Mouse (Mus musculus): Measurements from ENCODE around the gene Poldip3. TPM values are rescaled to one million over a fixed set of nuclear protein-coding genes. Genes with fewer than 3 reads are reported as not detected.
A peak's percentile ranks its signal among the peaks of the same experiment; 100 is the strongest.

Poldip3 gene
- total and polyA plus RNA-seq, 2 experiments from 2014 or later, result 100 to 103 TPM

DNA sequence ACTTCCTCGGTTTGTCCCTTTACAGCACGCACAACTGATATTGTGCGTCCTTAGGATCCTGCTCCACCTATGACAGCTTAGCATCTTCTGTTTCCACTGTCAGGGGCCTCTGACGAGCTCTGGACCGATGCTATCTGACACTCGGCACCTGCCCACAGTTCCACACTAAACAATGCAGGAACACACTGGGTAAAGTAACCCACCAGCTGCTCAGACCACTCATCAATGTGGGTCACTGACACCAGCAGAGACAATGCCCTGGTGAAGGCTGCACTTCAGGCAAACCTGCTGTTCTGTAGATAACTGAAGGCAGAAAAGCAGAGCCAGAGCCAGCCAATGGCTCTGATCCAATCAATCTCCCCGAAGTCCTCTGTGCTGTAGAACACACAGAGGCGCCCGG is 22.6 kb downstream of the Poldip3 start:
- TF ChIP-seq CTCF (IDR thresholded peaks at IDR 0.05; ENCODE audit: low read depth), result no peak
- H3K4me3 ChIP-seq (ENCODE audit: low read depth, low read length), result no peak overlapping the region
- H3K9ac ChIP-seq, result no peak overlapping the region
- ATAC-seq (no peak), DNase-seq (no peak)
- H3K36me3 ChIP-seq (ENCODE audit: insufficient read depth), result peaks cover 64% of the 10 kb centered on the region
- no peak overlapping the region for H3K4me2 ChIP-seq (ENCODE audit: low read depth)
- no peaks in the 10 kb centered on the region for H3K27me3 ChIP-seq (ENCODE audit: insufficient read depth, low read length)
- H3K4me1 ChIP-seq (ENCODE audit: insufficient read depth), result no peaks in the 10 kb centered on the region
- no peaks in the 10 kb centered on the region for H3K9me3 ChIP-seq (ENCODE audit: low read length)
- WGBS, result 89% methylated on average over 9 of the region's 9 CpGs
- no peak overlapping the region for H3K27ac ChIP-seq (ENCODE audit: low read depth, low read length)

DNA sequence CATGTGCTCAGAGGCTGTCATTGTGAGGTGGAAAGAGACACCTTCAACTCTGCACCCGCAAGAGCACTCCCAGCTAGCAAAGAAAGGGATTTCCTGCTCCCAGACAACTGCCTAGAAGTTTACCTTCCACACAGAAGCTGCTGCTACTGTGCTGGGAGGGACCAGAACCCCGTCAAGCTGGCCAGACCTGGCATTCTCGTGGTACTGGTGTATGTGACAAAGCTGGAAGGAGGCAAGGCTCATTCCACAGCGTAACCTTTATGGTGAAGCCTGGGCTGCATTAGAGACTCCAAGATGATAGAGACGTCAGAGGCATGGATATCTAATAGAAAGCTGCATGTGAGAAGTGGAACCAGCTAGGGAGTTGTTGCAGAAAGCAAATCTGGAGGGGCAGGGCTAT is 24.6 kb downstream of the Poldip3 start:
- no peak overlapping the region for H3K9ac ChIP-seq
- 68% methylated on average over 5 of the region's 5 CpGs for WGBS
- no peak overlapping the region for H3K4me2 ChIP-seq (ENCODE audit: low read depth)
- no peaks in the 10 kb centered on the region for H3K27me3 ChIP-seq (ENCODE audit: insufficient read depth, low read length)
- DNase-seq (no peak), ATAC-seq (no peak)
- no peak overlapping the region for H3K27ac ChIP-seq (ENCODE audit: low read depth, low read length)
- no peak for TF ChIP-seq CTCF (IDR thresholded peaks at IDR 0.05; ENCODE audit: low read depth)
- H3K4me1 ChIP-seq (ENCODE audit: insufficient read depth), result no peaks in the 10 kb centered on the region
- H3K4me3 ChIP-seq (ENCODE audit: low read depth, low read length), result no peak overlapping the region
- H3K36me3 ChIP-seq (ENCODE audit: insufficient read depth), result peaks cover 50% of the 10 kb centered on the region
- no peaks in the 10 kb centered on the region for H3K9me3 ChIP-seq (ENCODE audit: low read length)

DNA sequence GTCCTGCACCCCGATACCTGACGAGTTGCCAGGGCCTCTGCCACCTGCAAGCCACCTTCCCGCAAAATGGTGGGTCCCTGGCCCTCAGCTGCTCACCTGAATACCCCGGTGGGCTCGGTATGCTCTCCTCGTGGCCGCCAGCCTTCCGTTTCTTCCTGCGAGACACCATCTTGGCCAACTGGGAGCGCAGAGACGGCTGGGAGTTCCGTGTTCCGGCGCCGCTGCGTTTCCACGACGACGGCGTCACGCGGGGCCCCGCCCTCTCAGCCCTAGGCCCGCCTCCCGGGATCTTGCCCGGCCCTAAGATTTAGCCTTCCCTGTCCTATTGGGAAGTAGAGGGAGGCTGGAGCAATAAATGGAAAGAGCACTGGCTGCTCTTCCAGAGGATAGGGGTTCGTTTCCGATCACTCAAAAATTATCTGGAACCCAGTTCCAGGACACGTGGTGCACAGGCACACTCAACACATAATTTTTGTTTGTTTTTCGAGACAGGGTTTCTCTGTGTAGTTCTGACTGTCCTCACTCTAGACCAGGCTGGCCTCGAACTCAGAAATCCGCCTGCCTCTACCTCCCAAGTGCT is 26.5 kb downstream of the Poldip3 start, which contains the start of gene Rrp7a:
Gene Rrp7a (minus strand): TSS at position 236 of the 580 bp plus-strand sequence.
- peak within 1 kb of the TSS; percentile 68 for H3K4me2 ChIP-seq (ENCODE audit: low read depth)
- H3K4me3 ChIP-seq (ENCODE audit: low read depth, low read length), result peak within 1 kb of the TSS; percentile 82
- ATAC-seq (peak; percentile 94), DNase-seq (peak; percentile 94)
- TF ChIP-seq CTCF (IDR thresholded peaks at IDR 0.05; ENCODE audit: low read depth), result no peak; the same call in 1 of the 2 replicates
- H3K36me3 ChIP-seq (ENCODE audit: insufficient read depth), result peaks cover 47% of the 10 kb centered on the region
- H3K27ac ChIP-seq (ENCODE audit: low read depth, low read length), result peak within 1 kb of the TSS; percentile 93
- H3K4me1 ChIP-seq (ENCODE audit: insufficient read depth), result no peaks in the 10 kb centered on the region
- H3K9me3 ChIP-seq (ENCODE audit: low read length), result no peaks in the 10 kb centered on the region
- WGBS, result 8% methylated on average over 31 of the region's 32 CpGs
- H3K9ac ChIP-seq, result peak within 1 kb of the TSS; percentile 93
- H3K27me3 ChIP-seq (ENCODE audit: insufficient read depth, low read length), result no peaks in the 10 kb centered on the region

DNA sequence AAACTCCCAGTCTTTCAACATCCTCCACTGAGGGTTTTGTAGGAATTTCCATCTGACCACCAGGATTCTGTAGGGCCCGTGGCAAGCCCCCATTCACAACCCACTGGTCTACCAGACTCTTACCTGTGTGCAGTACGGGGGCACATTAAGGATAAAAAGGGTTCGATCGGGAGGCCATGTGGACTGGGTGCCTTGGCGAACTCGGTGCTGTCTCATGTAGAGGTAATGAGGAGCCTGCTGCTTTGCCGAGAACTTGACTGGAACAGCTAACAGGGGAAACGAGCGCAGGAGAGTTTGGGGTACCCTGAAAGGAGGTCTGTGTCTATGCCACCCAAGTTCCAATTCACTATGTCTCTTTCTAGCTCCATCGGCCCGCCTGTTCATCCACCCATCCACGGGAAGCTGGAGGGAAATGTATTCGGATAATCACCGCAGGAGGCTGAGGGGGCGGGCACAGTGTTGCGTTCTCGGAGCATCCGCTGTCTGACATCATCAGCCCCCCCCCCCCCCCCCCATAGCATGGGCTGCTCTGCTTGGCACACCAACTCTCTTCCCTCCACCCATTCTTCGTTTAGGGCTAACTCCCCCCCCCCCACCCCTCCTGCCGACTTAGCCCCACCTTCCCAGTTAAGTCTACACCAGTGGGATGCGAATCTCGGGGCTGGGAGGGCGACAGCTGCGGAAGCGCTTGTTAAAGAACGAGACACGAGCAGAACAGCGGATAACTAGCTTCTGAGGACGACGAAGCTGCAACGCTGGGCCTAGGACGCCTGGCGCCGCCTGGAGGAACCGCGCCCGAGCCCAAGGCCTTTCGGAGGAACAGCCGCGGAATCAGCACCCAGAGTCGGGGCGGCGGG is 27.2 kb downstream of the Poldip3 start:
- Histone ChIP-seq H3K4me3 (ENCODE audit: low read depth, low read length) (peak overlapping the region; percentile 82), H3K9ac (peak overlapping the region; percentile 93), H3K4me2 (ENCODE audit: low read depth) (peak overlapping the region; percentile 68), H3K27me3 (ENCODE audit: insufficient read depth, low read length) (no peaks in the 10 kb centered on the region), H3K4me1 (ENCODE audit: insufficient read depth) (no peaks in the 10 kb centered on the region), H3K36me3 (ENCODE audit: insufficient read depth) (peaks cover 49% of the 10 kb centered on the region), H3K9me3 (ENCODE audit: low read length) (no peaks in the 10 kb centered on the region), H3K27ac (ENCODE audit: low read depth, low read length) (peak overlapping the region; percentile 93)
- ATAC-seq, result peak; percentile 72
- peak; percentile 82 for DNase-seq
- WGBS, result 2% methylated on average over 43 of the region's 43 CpGs
- TF ChIP-seq CTCF (IDR thresholded peaks at IDR 0.05; ENCODE audit: low read depth), result peak; percentile 49

- Histone ChIP-seq H3K9me3 (ENCODE audit: low read length) (no peaks in the 10 kb centered on the region), H3K27me3 (ENCODE audit: insufficient read depth, low read length) (no peaks in the 10 kb centered on the region), H3K27ac (ENCODE audit: low read depth, low read length) (no peak overlapping the region), H3K36me3 (ENCODE audit: insufficient read depth) (peaks cover 50% of the 10 kb centered on the region), H3K9ac (no peak overlapping the region), H3K4me1 (ENCODE audit: insufficient read depth) (no peaks in the 10 kb centered on the region), H3K4me2 (ENCODE audit: low read depth) (no peak overlapping the region), H3K4me3 (ENCODE audit: low read depth, low read length) (no peak overlapping the region)
- DNase-seq (peak; percentile 85), ATAC-seq (no peak)
- TF ChIP-seq CTCF (IDR thresholded peaks at IDR 0.05; ENCODE audit: low read depth), result peak; percentile 67
- WGBS, result 41% methylated on average over 7 of the region's 7 CpGs
These were observed 30.8 kb downstream of the Poldip3 start for GRCm38 (mm10) chr15:83118360-83118759.

DNA sequence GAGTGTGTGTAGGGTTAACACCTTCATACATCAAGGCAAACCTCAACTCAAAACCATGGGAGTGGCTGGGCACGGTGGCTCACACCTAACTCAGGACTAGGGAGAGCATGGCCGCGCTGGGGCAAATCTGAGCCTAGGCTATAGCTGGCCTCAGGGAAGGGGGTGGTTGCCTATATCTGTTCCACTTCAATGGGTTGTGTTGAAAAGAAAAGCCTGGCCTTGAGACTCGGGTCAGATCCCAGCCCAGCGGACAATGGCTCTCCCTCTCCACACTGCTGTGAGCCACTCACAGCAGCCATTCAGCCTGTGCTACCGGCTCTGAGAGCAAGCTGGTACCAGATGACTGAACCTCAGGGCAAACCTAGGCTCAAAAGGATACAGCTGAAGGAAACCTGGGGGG is 34.1 kb downstream of the Poldip3 start:
- ATAC-seq, result no peak
- no peaks in the 10 kb centered on the region for H3K4me1 ChIP-seq (ENCODE audit: insufficient read depth)

DNA sequence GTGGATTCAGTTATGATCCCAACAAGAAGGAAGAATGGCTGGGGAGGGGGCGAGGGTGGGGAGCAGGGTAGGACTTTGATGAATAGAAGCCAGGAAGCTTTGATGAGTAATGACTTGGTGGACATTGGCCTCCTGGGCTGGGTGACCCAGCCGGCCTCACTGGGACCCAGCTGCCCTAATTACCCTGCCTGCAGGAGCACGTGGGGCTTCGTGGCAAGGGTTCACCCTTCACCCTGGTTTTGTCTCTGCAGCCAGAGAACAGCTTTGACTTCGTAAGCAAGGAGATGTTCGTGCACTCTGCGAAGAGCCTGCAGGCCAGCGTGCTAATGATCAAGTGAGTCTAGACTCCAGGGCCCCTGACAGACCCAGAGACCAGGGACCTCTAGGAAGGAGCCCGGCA is 35.1 kb downstream of the Poldip3 start:
- H3K9ac ChIP-seq, result no peak overlapping the region
- no peak for DNase-seq

More for the DNA sequence above, 34.1 kb downstream of the Poldip3 start:
- TF ChIP-seq CTCF (IDR thresholded peaks at IDR 0.05; ENCODE audit: low read depth), result no peak
- DNase-seq, result no peak
- 29% methylated on average over 6 of the region's 6 CpGs for WGBS
- Histone ChIP-seq H3K9ac (no peak overlapping the region), H3K9me3 (ENCODE audit: low read length) (no peaks in the 10 kb centered on the region), H3K36me3 (ENCODE audit: insufficient read depth) (peaks cover 49% of the 10 kb centered on the region), H3K27me3 (ENCODE audit: insufficient read depth, low read length) (no peaks in the 10 kb centered on the region), H3K4me2 (ENCODE audit: low read depth) (no peak overlapping the region), H3K27ac (ENCODE audit: low read depth, low read length) (no peak overlapping the region), H3K4me3 (ENCODE audit: low read depth, low read length) (no peak overlapping the region)

More for the DNA sequence above, 35.1 kb downstream of the Poldip3 start:
- H3K4me2 ChIP-seq (ENCODE audit: low read depth), result no peak overlapping the region
- 79% methylated on average over 9 of the region's 9 CpGs for WGBS
- H3K9me3 ChIP-seq (ENCODE audit: low read length), result no peaks in the 10 kb centered on the region
- H3K36me3 ChIP-seq (ENCODE audit: insufficient read depth), result peaks cover 39% of the 10 kb centered on the region
- H3K4me3 ChIP-seq (ENCODE audit: low read depth, low read length), result no peak overlapping the region
- H3K4me1 ChIP-seq (ENCODE audit: insufficient read depth), result no peaks in the 10 kb centered on the region
- TF ChIP-seq CTCF (IDR thresholded peaks at IDR 0.05; ENCODE audit: low read depth), result no peak
- no peak for ATAC-seq
- no peak overlapping the region for H3K27ac ChIP-seq (ENCODE audit: low read depth, low read length)
- no peaks in the 10 kb centered on the region for H3K27me3 ChIP-seq (ENCODE audit: insufficient read depth, low read length)

All from forebrain, postnatal 0 days (tissue).